Mouse (Mus musculus): ENCODE results near the gene Egfl8. TPM values are rescaled to one million over a fixed set of nuclear protein-coding genes. Genes with fewer than 3 reads are reported as not detected.

Egfl8 gene
- polyA plus RNA-seq, 1 experiment from 2014 or later: 2.8 TPM

GRCm38 (mm10) chr17:34646906-34647787 lies 31.4 kb upstream of the Egfl8 start, which contains the start of gene Atf6b:
TSS of gene Atf6b (plus strand) at chr17:34647146.
- WGBS: 1% methylated on average over 64 of the region's 66 CpGs
- H3K36me3 ChIP-seq (ENCODE audit: control insufficient read depth, insufficient read depth, low read length): peaks cover 36% of the 10 kb centered on the region

DNA sequence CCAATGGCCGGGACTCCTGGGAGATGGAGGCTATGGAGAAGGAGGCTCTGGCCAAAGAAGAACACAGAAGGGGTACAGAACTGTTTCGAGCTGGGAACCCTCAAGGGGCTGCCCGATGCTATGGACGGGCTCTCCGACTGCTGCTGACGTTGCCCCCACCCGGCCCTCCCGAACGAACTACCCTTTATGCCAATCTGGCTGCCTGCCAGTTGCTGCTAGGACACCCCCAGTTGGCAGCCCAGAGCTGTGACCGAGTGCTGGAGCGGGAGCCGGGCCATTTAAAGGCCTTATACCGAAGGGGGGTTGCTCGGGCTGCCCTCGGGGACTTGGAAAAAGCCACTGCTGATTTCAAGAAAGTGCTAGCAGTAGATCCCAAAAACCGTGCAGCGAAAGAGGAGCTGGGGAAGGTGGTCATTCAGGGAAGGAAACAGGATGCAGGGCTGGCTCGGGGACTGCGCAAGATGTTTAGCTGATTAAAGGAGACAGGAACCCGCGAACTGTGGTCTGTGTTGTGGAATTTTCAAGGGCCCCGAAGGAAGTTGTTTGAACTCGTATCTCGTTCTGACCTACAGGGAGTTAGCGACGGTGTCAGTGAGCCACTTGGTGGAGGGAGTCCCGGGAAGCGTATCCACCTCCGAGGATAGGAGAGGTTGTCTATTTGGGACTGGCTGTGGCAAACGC lies 30.2 kb upstream of the Egfl8 start:
- Histone ChIP-seq H3K27me3 (replicated peaks; ENCODE audit: control insufficient read depth, insufficient read depth, low read length) (no peaks in the 10 kb centered on the region), H3K27ac (ENCODE audit: low read depth) (no peak overlapping the region), H3K4me3 (ENCODE audit: low read depth, low read length) (no peak overlapping the region), H3K9ac (ENCODE audit: low read length) (no peak overlapping the region), H3K9me3 (ENCODE audit: control insufficient read depth, low read length) (no peaks in the 10 kb centered on the region), H3K4me1 (replicated peaks; ENCODE audit: control insufficient read depth, insufficient read depth, low read length) (peaks cover 25% of the 10 kb centered on the region; the same call in 1 of the 2 replicates), H3K36me3 (ENCODE audit: control insufficient read depth, insufficient read depth, low read length) (peaks cover 24% of the 10 kb centered on the region), H3K4me2 (ENCODE audit: low read length) (no peak overlapping the region; the same call in 1 of the 2 replicates)
- WGBS: 85% methylated on average over 30 of the region's 30 CpGs
- ATAC-seq (replicated peaks; ENCODE audit: low FRiP score, low TSS enrichment, low read depth): no peak
- DNase-seq (ENCODE audit: low spot score): no peak

More at GRCm38 (mm10) chr17:34646906-34647787, 31.4 kb upstream of the Egfl8 start, which contains the start of gene Atf6b:
- H3K9ac ChIP-seq (ENCODE audit: low read length): peak within 1 kb of the TSS; percentile 89
- no peaks in the 10 kb centered on the region for H3K9me3 ChIP-seq (ENCODE audit: control insufficient read depth, low read length)
- peak; percentile 96 for ATAC-seq (replicated peaks; ENCODE audit: low FRiP score, low TSS enrichment, low read depth)
- peak within 1 kb of the TSS; percentile 78 for H3K4me2 ChIP-seq (ENCODE audit: low read length)
- H3K27ac ChIP-seq (ENCODE audit: low read depth): peak within 1 kb of the TSS; percentile 57; the same call in 1 of the 2 replicates
- peak within 1 kb of the TSS; percentile 99 for H3K4me3 ChIP-seq (ENCODE audit: low read depth, low read length)
- peaks cover 25% of the 10 kb centered on the region; the same call in 1 of the 2 replicates for H3K4me1 ChIP-seq (replicated peaks; ENCODE audit: control insufficient read depth, insufficient read depth, low read length)
- H3K27me3 ChIP-seq (replicated peaks; ENCODE audit: control insufficient read depth, insufficient read depth, low read length): no peaks in the 10 kb centered on the region
- peak; percentile 87 for DNase-seq (ENCODE audit: low spot score)

- peak overlapping the region; percentile 54; the same call in 1 of the 2 replicates for H3K27ac ChIP-seq (ENCODE audit: low read depth)
- ATAC-seq (replicated peaks; ENCODE audit: low FRiP score, low TSS enrichment, low read depth): no peak
- 43% methylated on average over 10 of the region's 10 CpGs for WGBS
Observed at GRCm38 (mm10) chr17:34645256-34645829, 29.6 kb upstream of the Egfl8 start.

DNA sequence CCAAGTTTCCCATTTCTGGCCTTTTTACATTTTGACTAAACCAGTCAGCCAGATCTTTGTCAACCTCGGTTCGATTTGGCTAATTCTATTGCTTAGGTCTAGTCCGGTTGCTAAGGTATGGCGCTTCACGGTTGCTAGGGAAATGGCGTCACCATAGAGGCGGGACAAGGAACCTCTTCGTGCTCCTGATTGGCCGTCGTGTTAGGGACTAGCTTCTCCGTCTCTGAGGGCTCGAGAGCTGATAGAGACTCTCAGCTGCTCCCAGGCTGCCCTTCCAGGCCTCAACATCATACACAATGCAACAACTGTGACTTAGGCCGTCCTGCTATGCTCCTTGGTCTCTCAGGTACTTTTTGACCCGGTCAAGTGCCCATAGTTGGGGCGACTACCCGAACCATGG lies 28.8 kb upstream of the Egfl8 start, which contains the start of gene Fkbpl:
Fkbpl (plus strand) TSS at position 157 of the 400 bp plus-strand sequence.
- peak within 1 kb of the TSS; percentile 68 for H3K4me3 ChIP-seq (ENCODE audit: low read depth, low read length)
- DNase-seq (ENCODE audit: low spot score): peak; percentile 98
- peak; percentile 75 for ATAC-seq (replicated peaks; ENCODE audit: low FRiP score, low TSS enrichment, low read depth)
- no peaks in the 10 kb centered on the region for H3K27me3 ChIP-seq (replicated peaks; ENCODE audit: control insufficient read depth, insufficient read depth, low read length)
- H3K4me1 ChIP-seq (replicated peaks; ENCODE audit: control insufficient read depth, insufficient read depth, low read length): peaks cover 25% of the 10 kb centered on the region; the same call in 1 of the 2 replicates
- peak within 1 kb of the TSS; percentile 54 for H3K27ac ChIP-seq (ENCODE audit: low read depth)
- WGBS: 2% methylated on average over 16 of the region's 16 CpGs
- H3K9me3 ChIP-seq (ENCODE audit: control insufficient read depth, low read length): no peaks in the 10 kb centered on the region
- peak within 1 kb of the TSS; percentile 62 for H3K9ac ChIP-seq (ENCODE audit: low read length)
- H3K4me2 ChIP-seq (ENCODE audit: low read length): peak within 1 kb of the TSS; percentile 81
- H3K36me3 ChIP-seq (ENCODE audit: control insufficient read depth, insufficient read depth, low read length): peaks cover 13% of the 10 kb centered on the region

More at GRCm38 (mm10) chr17:34645256-34645829, 29.6 kb upstream of the Egfl8 start:
- peak overlapping the region; percentile 81 for H3K4me2 ChIP-seq (ENCODE audit: low read length)
- no peaks in the 10 kb centered on the region for H3K27me3 ChIP-seq (replicated peaks; ENCODE audit: control insufficient read depth, insufficient read depth, low read length)
- peak overlapping the region; percentile 62 for H3K9ac ChIP-seq (ENCODE audit: low read length)
- peaks cover 25% of the 10 kb centered on the region; the same call in 1 of the 2 replicates for H3K4me1 ChIP-seq (replicated peaks; ENCODE audit: control insufficient read depth, insufficient read depth, low read length)
- peaks cover 18% of the 10 kb centered on the region for H3K36me3 ChIP-seq (ENCODE audit: control insufficient read depth, insufficient read depth, low read length)
- no peaks in the 10 kb centered on the region for H3K9me3 ChIP-seq (ENCODE audit: control insufficient read depth, low read length)
- H3K4me3 ChIP-seq (ENCODE audit: low read depth, low read length): peak overlapping the region; percentile 68
- no peak for DNase-seq (ENCODE audit: low spot score)

- 81% methylated on average over 10 of the region's 10 CpGs for WGBS
- no peak for ATAC-seq (replicated peaks; ENCODE audit: low FRiP score, low TSS enrichment, low read depth)
Observed at GRCm38 (mm10) chr17:34643944-34644343, 28.2 kb upstream of the Egfl8 start.

DNA sequence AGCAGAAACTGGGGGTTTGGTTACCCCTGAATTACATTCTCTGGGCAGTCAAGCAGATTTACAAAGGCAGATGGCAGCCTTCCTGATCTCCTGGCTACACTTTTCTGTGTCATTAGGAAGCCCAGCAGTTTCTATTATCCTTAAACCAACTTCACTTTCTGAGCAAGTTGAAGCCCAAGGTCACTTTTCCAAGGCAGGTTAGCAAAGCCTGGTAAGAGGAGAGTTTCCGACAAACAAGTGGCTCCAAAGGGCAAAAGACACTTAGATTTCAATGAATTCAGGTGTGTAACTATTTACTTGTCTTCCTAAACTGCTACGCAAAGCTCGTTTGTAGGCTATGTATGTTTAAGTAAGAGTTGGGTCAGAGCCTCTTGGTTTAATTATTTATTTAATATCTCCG lies 27.6 kb upstream of the Egfl8 start:
- Histone ChIP-seq H3K9ac (ENCODE audit: low read length) (no peak overlapping the region), H3K4me1 (replicated peaks; ENCODE audit: control insufficient read depth, insufficient read depth, low read length) (peaks cover 23% of the 10 kb centered on the region; the same call in 1 of the 2 replicates), H3K27ac (ENCODE audit: low read depth) (no peak overlapping the region), H3K36me3 (ENCODE audit: control insufficient read depth, insufficient read depth, low read length) (peaks cover under 1% of the 10 kb centered on the region; the same call in 1 of the 2 replicates), H3K4me2 (ENCODE audit: low read length) (no peak overlapping the region), H3K27me3 (replicated peaks; ENCODE audit: control insufficient read depth, insufficient read depth, low read length) (no peaks in the 10 kb centered on the region), H3K4me3 (ENCODE audit: low read depth, low read length) (no peak overlapping the region), H3K9me3 (ENCODE audit: control insufficient read depth, low read length) (no peaks in the 10 kb centered on the region)
- 86% methylated on average over 4 of the region's 4 CpGs for WGBS
- ATAC-seq (replicated peaks; ENCODE audit: low FRiP score, low TSS enrichment, low read depth) (no peak), DNase-seq (ENCODE audit: low spot score) (no peak)

More at GRCm38 (mm10) chr17:34643944-34644343, 28.2 kb upstream of the Egfl8 start:
- Histone ChIP-seq H3K27ac (ENCODE audit: low read depth) (no peak overlapping the region), H3K27me3 (replicated peaks; ENCODE audit: control insufficient read depth, insufficient read depth, low read length) (no peaks in the 10 kb centered on the region), H3K9me3 (ENCODE audit: control insufficient read depth, low read length) (no peaks in the 10 kb centered on the region), H3K9ac (ENCODE audit: low read length) (no peak overlapping the region), H3K4me2 (ENCODE audit: low read length) (no peak overlapping the region), H3K36me3 (ENCODE audit: control insufficient read depth, insufficient read depth, low read length) (peaks cover 6% of the 10 kb centered on the region), H3K4me3 (ENCODE audit: low read depth, low read length) (no peak overlapping the region), H3K4me1 (replicated peaks; ENCODE audit: control insufficient read depth, insufficient read depth, low read length) (peaks cover 25% of the 10 kb centered on the region; the same call in 1 of the 2 replicates)
- DNase-seq (ENCODE audit: low spot score): no peak

DNA sequence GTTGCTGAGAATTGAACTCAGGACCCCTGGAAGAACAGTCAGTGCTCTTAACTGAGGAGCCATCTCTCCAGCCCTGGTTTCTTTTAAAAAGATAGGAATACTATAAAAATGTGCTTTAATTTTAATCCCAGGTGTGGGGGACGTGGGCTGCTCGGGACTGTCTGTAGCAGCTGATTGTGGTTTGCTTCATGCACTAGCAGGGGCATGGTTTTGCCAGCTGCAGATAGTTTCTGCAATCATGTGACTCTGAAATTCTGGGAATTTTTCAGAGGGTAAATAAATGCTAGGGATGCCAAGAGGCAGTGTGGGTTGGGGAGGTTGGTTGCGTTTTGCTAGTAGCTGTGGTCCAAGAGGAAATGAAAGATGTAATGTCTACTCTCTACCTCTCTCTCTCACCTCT lies 26.2 kb upstream of the Egfl8 start:
- H3K36me3 ChIP-seq (ENCODE audit: control insufficient read depth, insufficient read depth, low read length): no peaks in the 10 kb centered on the region
- 88% methylated on average over 3 of the region's 3 CpGs for WGBS

More for the DNA sequence above, 26.2 kb upstream of the Egfl8 start:
- no peak for ATAC-seq (replicated peaks; ENCODE audit: low FRiP score, low TSS enrichment, low read depth)
- H3K9me3 ChIP-seq (ENCODE audit: control insufficient read depth, low read length): no peaks in the 10 kb centered on the region
- DNase-seq (ENCODE audit: low spot score): no peak
- no peaks in the 10 kb centered on the region for H3K27me3 ChIP-seq (replicated peaks; ENCODE audit: control insufficient read depth, insufficient read depth, low read length)
- no peak overlapping the region for H3K9ac ChIP-seq (ENCODE audit: low read length)
- H3K27ac ChIP-seq (ENCODE audit: low read depth): no peak overlapping the region
- H3K4me2 ChIP-seq (ENCODE audit: low read length): no peak overlapping the region
- H3K4me1 ChIP-seq (replicated peaks; ENCODE audit: control insufficient read depth, insufficient read depth, low read length): peaks cover 15% of the 10 kb centered on the region; the same call in 1 of the 2 replicates
- H3K4me3 ChIP-seq (ENCODE audit: low read depth, low read length): no peak overlapping the region

All from intestine, embryonic 14.5 days (tissue).